Mouse (Mus musculus) inflammation-experienced regulatory T-cells (primary cell): Measurements from ENCODE around the gene Lrp2. TPM values are rescaled to one million over a fixed set of nuclear protein-coding genes. Genes with fewer than 3 reads are reported as not detected.

Experiments used
- polyA plus RNA-seq, 2 experiments: library from polyadenylated mRNA; unstranded; fragments of 100-300 nt; shearing (Covaris generic); gene quantifications; one replicate each; pipeline ENCODE4 v1.2.1; 2017

Lrp2 gene
- under 1 TPM; 0.48 to 0.51 TPM for polyA plus RNA-seq

GRCm38 (mm10) chr2:69585886-69586398, at the start of gene Lrp2:
Gene Lrp2, minus strand, starts transcription at chr2:69586065.

GRCm38 (mm10) chr2:69380281-69380680, 205.6 kb downstream of the Lrp2 start, which contains the start of gene Dhrs9:
Gene Dhrs9, plus strand, starts transcription at chr2:69380445.

Other genes with a start within 250 kb of the Lrp2 start
- gene Abcb11, start 243.4 kb downstream of the Lrp2 start, polyA plus RNA-seq = under 1 TPM; 0.20 to 0.52 TPM
- gene Dhrs9, start 205.6 kb downstream of the Lrp2 start, polyA plus RNA-seq = 1 to 10 TPM in 1 of 2 experiments, under 1 TPM in 1; 0.31 to 1.0 TPM
- gene Bbs5, start 61.1 kb upstream of the Lrp2 start, polyA plus RNA-seq = 1 to 10 TPM in 1 of 2 experiments, under 1 TPM in 1; 0.54 to 4.5 TPM
- gene Klhl41, start 84.1 kb upstream of the Lrp2 start, polyA plus RNA-seq = under 1 TPM in 1 of 2 experiments, not detected in 1; 0.06 TPM
- gene Fastkd1, start 127.5 kb upstream of the Lrp2 start, polyA plus RNA-seq = 10 to 100 TPM in 1 of 2 experiments, 1 to 10 TPM in 1; 9.8 to 14.3 TPM
- 100 to 1,000 TPM; 183 to 197 TPM for gene Ppig, start 136.5 kb upstream of the Lrp2 start, polyA plus RNA-seq
- gene Ccdc173, start 203.5 kb upstream of the Lrp2 start, polyA plus RNA-seq = 1 to 10 TPM; 3.9 to 4.2 TPM
- gene Phospho2, start 203.6 kb upstream of the Lrp2 start, polyA plus RNA-seq = 10 to 100 TPM; 43.5 to 44.2 TPM
- gene Klhl23, start 235.9 kb upstream of the Lrp2 start, polyA plus RNA-seq = under 1 TPM in 1 of 2 experiments, not detected in 1; 0.45 TPM